Mouse (Mus musculus) adrenal gland, adult 2 months (tissue): ENCODE measurements around the gene Setdb2. TPM values are rescaled to one million over a fixed set of nuclear protein-coding genes. Genes with fewer than 3 reads are reported as not detected.
"Not testable (repeated sequence)": the region's sequence is repeated elsewhere in the genome, so short reads cannot be mapped to it uniquely, and the experiment has no call there.

Source experiments
- DNase-seq: peaks from one replicate; pipeline ENCODE4 v3.0.0; 2021
- long read RNA-seq: library from polyadenylated mRNA; stranded (forward); transcript quantifications from one replicate; pipeline ENCODE4 v2.0.0, GENCODE M21; 2021
- polyA plus RNA-seq: library from polyadenylated mRNA; depleted of rRNA; stranded (reverse); fragments of >200 nt; gene quantifications from 2 replicates; pipeline ENCODE4 v1.2.3, GENCODE M21; 2012; rRNA removed
- total RNA-seq, 2 experiments: library from RNA; stranded (reverse); gene quantifications; 2 replicates each; pipeline ENCODE4 v1.2.3; 2021

Setdb2 gene
- total RNA-seq (1 to 10 TPM; 4.3 to 6.8 TPM), polyA plus RNA-seq (9.4 and 10.5 TPM in 2 replicates)
- long read RNA-seq, partial matches to known transcripts: 0 of 1 reads
- long read RNA-seq, other reads (novel, unspliced or antisense): 1 of 1 reads

- peak; percentile 99 for DNase-seq
These were observed at the start of gene Setdb2, which contains the start of gene Cab39l for GRCm38 (mm10) chr14:59440558-59441471. TSS of gene Setdb2 (minus strand) at chr14:59440884. TSS of gene Cab39l (plus strand) at chr14:59440972.

- DNase-seq: no peak
These were observed 44.6 kb upstream of the Setdb2 start for GRCm38 (mm10) chr14:59485247-59485810.

- DNase-seq: peak; percentile 18
These were observed 38.0 kb upstream of the Setdb2 start for GRCm38 (mm10) chr14:59478699-59479098.

- DNase-seq: no peak
These were observed 30.1 kb upstream of the Setdb2 start for GRCm38 (mm10) chr14:59470781-59471180.

GRCm38 (mm10) chr14:59467798-59468197 is 27.1 kb upstream of the Setdb2 start:
- DNase-seq: no peak

- DNase-seq: no peak
These were observed 25.8 kb upstream of the Setdb2 start for GRCm38 (mm10) chr14:59466503-59466902.

- DNase-seq: no peak
These were observed 7.3 kb upstream of the Setdb2 start for GRCm38 (mm10) chr14:59447981-59448380.

GRCm38 (mm10) chr14:59445421-59445820 is 4.7 kb upstream of the Setdb2 start:
- DNase-seq: no peak

- no peak for DNase-seq
These were observed 755 bp upstream of the Setdb2 start for GRCm38 (mm10) chr14:59441472-59441805.

- no peak for DNase-seq
These were observed 645 bp downstream of the Setdb2 start for GRCm38 (mm10) chr14:59440039-59440438.

GRCm38 (mm10) chr14:59438505-59438904 is 2.2 kb downstream of the Setdb2 start:
- DNase-seq: no peak

GRCm38 (mm10) chr14:59437398-59437797 is 3.3 kb downstream of the Setdb2 start:
- no peak for DNase-seq

- no peak for DNase-seq
These were observed 5.5 kb downstream of the Setdb2 start for GRCm38 (mm10) chr14:59435206-59435605.

GRCm38 (mm10) chr14:59433902-59434301 is 6.8 kb downstream of the Setdb2 start:
- no peak for DNase-seq

GRCm38 (mm10) chr14:59430556-59430955 is 10.1 kb downstream of the Setdb2 start:
- DNase-seq: no peak

- DNase-seq: no peak
These were observed 17.6 kb downstream of the Setdb2 start for GRCm38 (mm10) chr14:59422912-59423663.

GRCm38 (mm10) chr14:59418171-59418570 is 22.5 kb downstream of the Setdb2 start:
- no peak for DNase-seq

- DNase-seq: not testable (repeated sequence)
These were observed 25.7 kb downstream of the Setdb2 start for GRCm38 (mm10) chr14:59414979-59415378.

- no peak for DNase-seq
These were observed 43.7 kb downstream of the Setdb2 start for GRCm38 (mm10) chr14:59396999-59397398.

GRCm38 (mm10) chr14:59395281-59395680 is 45.4 kb downstream of the Setdb2 start, which contains the start of gene Phf11c:
TSS of gene Phf11c (minus strand) at chr14:59395381.
- DNase-seq: no peak

- DNase-seq: peak; percentile 7
These were observed 50.5 kb downstream of the Setdb2 start for GRCm38 (mm10) chr14:59390181-59390580.

- DNase-seq: no peak
These were observed 51.2 kb downstream of the Setdb2 start for GRCm38 (mm10) chr14:59389532-59389931.
